Mouse (Mus musculus): Measurements from ENCODE around the gene Chd2.

- TF ChIP-seq CTCF (IDR thresholded peaks at IDR 0.05; ENCODE audit: extremely low read depth, insufficient read length, insufficient replicate concordance, low read depth, low read length) (no peak), POLR2A (IDR thresholded peaks at IDR 0.05; ENCODE audit: low read depth, low read length) (no peak)
Measured at GRCm38 (mm10) chr7:73548051-73548450, 6.4 kb upstream of the Chd2 start.

All from small intestine, adult 2 months (tissue).